Mouse (Mus musculus): ENCODE data around the gene Crat.
A peak's percentile ranks its signal among the peaks of the same experiment; 100 is the strongest.

Gene Crat

GRCm38 (mm10) chr2:30365281-30366069, 50.1 kb downstream of the Crat start:
- DNase-seq: no peak

GRCm38 (mm10) chr2:30363773-30364650, 51.6 kb downstream of the Crat start, which contains the start of gene Miga2:
Miga2 (plus strand) TSS chr2:30364233.
- DNase-seq: peak; percentile 100

- no peak for DNase-seq
Measured at GRCm38 (mm10) chr2:30362865-30363264, 52.7 kb downstream of the Crat start.

GRCm38 (mm10) chr2:30360626-30361025, 55.0 kb downstream of the Crat start:
- DNase-seq: no peak

- DNase-seq: peak; percentile 99
Measured at GRCm38 (mm10) chr2:30358533-30359531, 56.8 kb downstream of the Crat start, which contains the start of gene Sh3glb2. Sh3glb2 (minus strand) TSS chr2:30359337.

GRCm38 (mm10) chr2:30357552-30358510, 57.8 kb downstream of the Crat start:
- peak; percentile 96 for DNase-seq

GRCm38 (mm10) chr2:30356906-30357305, 58.7 kb downstream of the Crat start:
- DNase-seq: no peak

GRCm38 (mm10) chr2:30356266-30356665, 59.3 kb downstream of the Crat start:
- no peak for DNase-seq

GRCm38 (mm10) chr2:30355861-30356260, 59.8 kb downstream of the Crat start:
- no peak for DNase-seq

- DNase-seq: peak; percentile 96
Measured at GRCm38 (mm10) chr2:30351149-30351548, 64.5 kb downstream of the Crat start.

Measured in heart, adult 11 months (tissue).